Mouse (Mus musculus) CH12.LX (cell line): Measurements from ENCODE around the gene Dnajb4.

Experiments
- CHD1 ChIP-seq: IDR thresholded peaks from 2 replicates; pipeline ENCODE4 v1.6.1; 2012; ENCODE audit warnings: low read depth, low read length, improper control_type of control experiment, inconsistent platforms
- CTCF ChIP-seq, 2 experiments: IDR thresholded peaks in 1 of 2; conservative IDR thresholded peaks in 1 of 2; 2 replicates each; pipeline ENCODE4 v1.5.1; 2011 to 2012; ENCODE audit warnings: low read depth in 2 of 2, low read length in 2 of 2, improper control_type of control experiment in 1 of 2, inconsistent platforms in 1 of 2, mild to moderate bottlenecking in 1 of 2, moderate library complexity in 1 of 2
- E2F4 ChIP-seq: IDR thresholded peaks from 2 replicates; pipeline ENCODE4 v1.6.1; 2011; ENCODE audit warnings: low read depth, low read length, improper control_type of control experiment; ENCODE audit not compliant: insufficient replicate concordance
- ETS1 ChIP-seq: conservative IDR thresholded peaks from 2 replicates; pipeline ENCODE4 v1.6.1; 2012; ENCODE audit warnings: low read depth, mild to moderate bottlenecking, inconsistent platforms, low read length, improper control_type of control experiment, moderate library complexity
- MEF2A ChIP-seq: IDR thresholded peaks from 2 replicates; pipeline ENCODE4 v1.6.1; 2014; ENCODE audit warnings: low read depth, mild to moderate bottlenecking, inconsistent platforms, low read length, improper control_type of control experiment, borderline replicate concordance
- PAX5 ChIP-seq: IDR thresholded peaks from 2 replicates; pipeline ENCODE4 v1.6.1; 2012; ENCODE audit warnings: low read length, inconsistent platforms, mixed read lengths
- POLR2A ChIP-seq: IDR thresholded peaks from 2 replicates; pipeline ENCODE4 v1.6.1; 2011; ENCODE audit warnings: low read depth, mild to moderate bottlenecking, improper control_type of control experiment, low read length
- UBTF ChIP-seq: IDR thresholded peaks from 2 replicates; pipeline ENCODE4 v1.6.1; 2012; ENCODE audit warnings: low read depth, mild to moderate bottlenecking, inconsistent platforms, low read length, improper control_type of control experiment, moderate library complexity

DNA sequence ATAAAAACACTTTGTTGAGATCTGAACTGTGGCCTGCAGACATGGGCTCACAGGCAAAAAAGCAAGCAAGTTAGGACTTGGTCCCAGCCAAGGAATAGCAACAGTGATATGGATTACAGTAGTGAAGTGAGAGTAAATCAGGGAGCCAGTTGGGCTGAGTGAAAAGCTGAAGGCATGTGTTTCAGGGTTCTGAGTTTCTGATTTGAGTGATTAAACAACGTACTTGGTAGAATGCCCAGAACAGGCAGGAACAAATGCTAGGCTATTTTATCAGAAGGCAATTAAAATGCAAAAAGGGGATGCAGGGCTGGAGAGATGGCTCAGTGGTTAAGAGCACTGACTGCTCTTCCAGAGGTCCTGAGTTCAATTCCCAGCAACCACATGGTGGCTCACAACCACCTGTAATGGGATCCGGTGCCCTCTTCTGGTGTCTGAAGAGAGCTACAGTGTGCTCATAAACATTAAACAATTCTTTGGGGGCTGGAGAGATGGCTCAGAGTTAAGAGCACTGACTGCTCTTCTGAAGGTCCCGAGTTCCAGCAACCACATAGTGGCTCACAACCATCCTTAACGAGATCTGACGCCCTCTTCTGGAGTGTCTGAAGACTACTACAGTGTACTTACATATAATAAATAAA lies 35.3 kb upstream of the Dnajb4 start:
- no peak for TF ChIP-seq ETS1
- no peak for TF ChIP-seq UBTF
- TF ChIP-seq CTCF (conservative IDR thresholded peaks at IDR 0.05 in 1 of 2, IDR thresholded peaks at IDR 0.05 in 1 of 2; ENCODE audit: low read depth in 2 of 2, low read length in 2 of 2), result peak in 1 of 2 experiments; percentile 41; a peak in 2 of 4 replicates
- peak; percentile 34; the same call in 1 of the 2 replicates for TF ChIP-seq POLR2A
- no peak for TF ChIP-seq MEF2A
- TF ChIP-seq E2F4, result no peak
- TF ChIP-seq CHD1, result no peak
- TF ChIP-seq PAX5, result no peak
